Mouse (Mus musculus) MEL (cell line): ENCODE measurements at regions not wholly inside any gene's neighbourhood (a gene's known extent, or its start where the extent isn't known, plus 50 kb on each side); places are given as distances from the start of the nearest gene placed in this dataset.

ENCODE experiments used
- DNase-seq: peaks from one replicate; pipeline ENCODE4 v3.0.0; 2011; ENCODE audit warnings: low read depth, low spot score
- H3K27ac ChIP-seq: 2 replicates; pipeline ENCODE4 v1.5.1; 2012; ENCODE audit warnings: low read depth, mild to moderate bottlenecking, control low read depth, low read length, moderate library complexity; ENCODE audit not compliant: control insufficient read depth
- H3K27me3 ChIP-seq, 2 experiments: fragments of 150-350 bp in 1 of 2; sonication (generic) in 1 of 2; 2 replicates each; pipeline ENCODE4 v1.6.1; 2012; ENCODE audit warnings: low read length in 2 of 2, mild to moderate bottlenecking in 2 of 2, improper control_type of control experiment in 1 of 2, moderate library complexity in 1 of 2; ENCODE audit not compliant: insufficient read depth in 2 of 2, control insufficient read depth in 1 of 2
- H3K36me3 ChIP-seq, 2 experiments: 2 replicates each; pipeline ENCODE4 v1.6.1; 2012 to 2014; ENCODE audit warnings: low read length in 2 of 2, improper control_type of control experiment in 1 of 2, inconsistent platforms in 1 of 2, mild to moderate bottlenecking in 1 of 2; ENCODE audit not compliant: insufficient read depth in 2 of 2, control insufficient read depth in 1 of 2
- H3K4me1 ChIP-seq, 2 experiments: fragments of 150-350 bp in 1 of 2; sonication (generic) in 1 of 2; 2 replicates each; pipeline ENCODE4 v1.6.1; 2012; ENCODE audit warnings: low read length in 2 of 2, improper control_type of control experiment in 1 of 2, mild to moderate bottlenecking in 1 of 2; ENCODE audit not compliant: insufficient read depth in 2 of 2, control insufficient read depth in 1 of 2
- H3K4me3 ChIP-seq, 2 experiments: fragments of 150-350 bp in 1 of 2; sonication (generic) in 1 of 2; 2 replicates each; pipeline ENCODE4 v1.5.1; 2012; ENCODE audit warnings: low read depth in 2 of 2, low read length in 2 of 2, mild to moderate bottlenecking in 2 of 2, moderate library complexity in 2 of 2, control low read depth in 1 of 2, improper control_type of control experiment in 1 of 2; ENCODE audit not compliant: control insufficient read depth in 1 of 2, insufficient read depth in 1 of 2
- H3K79me2 ChIP-seq: 2 replicates; pipeline ENCODE4 v1.6.1; 2012; ENCODE audit warnings: mild to moderate bottlenecking, low read length, moderate library complexity; ENCODE audit not compliant: control insufficient read depth, poor library complexity, insufficient read depth
- H3K9ac ChIP-seq: 2 replicates; pipeline ENCODE4 v1.6.1; 2012; ENCODE audit warnings: low read depth, mild to moderate bottlenecking, control low read depth, low read length, moderate library complexity; ENCODE audit not compliant: control insufficient read depth, poor library complexity, severe bottlenecking
- H3K9me3 ChIP-seq: fragments of 150-350 bp; sonication (generic); replicated peaks from 2 replicates; pipeline ENCODE4 v1.6.1; 2012; ENCODE audit warnings: mild to moderate bottlenecking, low read length, improper control_type of control experiment, moderate library complexity; ENCODE audit not compliant: insufficient read depth
- BHLHE40 ChIP-seq: IDR thresholded peaks from 2 replicates; pipeline ENCODE4 v1.6.1; 2012; ENCODE audit warnings: low read depth, mild to moderate bottlenecking, inconsistent platforms, low read length, improper control_type of control experiment, borderline replicate concordance
- CHD1 ChIP-seq: IDR thresholded peaks from 2 replicates; pipeline ENCODE4 v1.6.1; 2012; ENCODE audit warnings: low read depth, mild to moderate bottlenecking, inconsistent platforms, low read length, improper control_type of control experiment
- CHD2 ChIP-seq: IDR thresholded peaks from 2 replicates; pipeline ENCODE4 v1.6.1; 2011; ENCODE audit warnings: low read length, improper control_type of control experiment
- ELF1 ChIP-seq: IDR thresholded peaks from 2 replicates; pipeline ENCODE4 v1.6.1; 2014; ENCODE audit warnings: low read depth, mild to moderate bottlenecking, inconsistent platforms, low read length, improper control_type of control experiment, moderate library complexity
- EP300 ChIP-seq, 2 experiments: IDR thresholded peaks; 2 replicates each; pipeline ENCODE4 v1.6.1; 2011; ENCODE audit warnings: improper control_type of control experiment in 2 of 2, low read length in 2 of 2, low read depth in 1 of 2, mild to moderate bottlenecking in 1 of 2
- ETS1 ChIP-seq: IDR thresholded peaks from 2 replicates; pipeline ENCODE4 v1.6.1; 2012; ENCODE audit warnings: low read depth, mild to moderate bottlenecking, inconsistent platforms, low read length, improper control_type of control experiment, moderate library complexity
- GATA1 ChIP-seq: IDR thresholded peaks from 2 replicates; pipeline ENCODE4 v1.6.1; 2011; ENCODE audit warnings: low read depth, low read length, improper control_type of control experiment
- MAZ ChIP-seq: IDR thresholded peaks from 2 replicates; pipeline ENCODE4 v1.6.1; 2012; ENCODE audit warnings: low read depth, mild to moderate bottlenecking, inconsistent platforms, low read length, improper control_type of control experiment
- MEF2A ChIP-seq: IDR thresholded peaks from 2 replicates; pipeline ENCODE4 v1.6.1; 2014; ENCODE audit warnings: low read depth, mild to moderate bottlenecking, inconsistent platforms, low read length, improper control_type of control experiment; ENCODE audit not compliant: poor library complexity, insufficient replicate concordance, severe bottlenecking; ENCODE audit errors: extremely low read depth
- MXI1 ChIP-seq: IDR thresholded peaks from 2 replicates; pipeline ENCODE4 v1.6.1; 2011; ENCODE audit warnings: mild to moderate bottlenecking, low read depth, low read length, improper control_type of control experiment
- MYB ChIP-seq: IDR thresholded peaks from 2 replicates; pipeline ENCODE4 v1.6.1; 2011; ENCODE audit warnings: mild to moderate bottlenecking, low read depth, low read length, improper control_type of control experiment
- MYC ChIP-seq: IDR thresholded peaks from 2 replicates; pipeline ENCODE4 v1.6.1; 2011; ENCODE audit warnings: low read depth, mild to moderate bottlenecking, low read length, improper control_type of control experiment, moderate library complexity
- NELFE ChIP-seq: IDR thresholded peaks from 2 replicates; pipeline ENCODE4 v1.6.1; 2011; ENCODE audit warnings: low read depth, low read length, improper control_type of control experiment
- RAD21 ChIP-seq: IDR thresholded peaks from 2 replicates; pipeline ENCODE4 v1.6.1; 2011; ENCODE audit warnings: mild to moderate bottlenecking, low read depth, low read length, improper control_type of control experiment
- SMC3 ChIP-seq: IDR thresholded peaks from 2 replicates; pipeline ENCODE4 v1.6.1; 2011; ENCODE audit warnings: low read depth, low read length, improper control_type of control experiment
- TAL1 ChIP-seq: IDR thresholded peaks from 2 replicates; pipeline ENCODE4 v1.6.1; 2012; ENCODE audit warnings: mild to moderate bottlenecking, inconsistent platforms, low read length, moderate library complexity, mixed read lengths
- TBP ChIP-seq: IDR thresholded peaks from 2 replicates; pipeline ENCODE4 v1.8.0; 2011; ENCODE audit warnings: low read depth, low read length, improper control_type of control experiment
- TCF12 ChIP-seq: IDR thresholded peaks from 2 replicates; pipeline ENCODE4 v1.6.1; 2014; ENCODE audit warnings: low read depth, mild to moderate bottlenecking, inconsistent platforms, low read length, improper control_type of control experiment, moderate library complexity
- USF1 ChIP-seq: IDR thresholded peaks from 2 replicates; pipeline ENCODE4 v1.6.1; 2014; ENCODE audit warnings: low read depth, mild to moderate bottlenecking, inconsistent platforms, low read length, improper control_type of control experiment, moderate library complexity
- USF2 ChIP-seq, 2 experiments: IDR thresholded peaks; 2 replicates each; pipeline ENCODE4 v1.6.1; 2011 to 2012; ENCODE audit warnings: improper control_type of control experiment in 2 of 2, low read length in 2 of 2, borderline replicate concordance in 1 of 2, inconsistent platforms in 1 of 2, low read depth in 1 of 2, mild to moderate bottlenecking in 1 of 2; ENCODE audit not compliant: insufficient read depth in 1 of 2
- ZC3H11A ChIP-seq: IDR thresholded peaks from 2 replicates; pipeline ENCODE4 v1.6.1; 2012; ENCODE audit warnings: low read depth, mild to moderate bottlenecking, inconsistent platforms, low read length, improper control_type of control experiment
- ZKSCAN1 ChIP-seq: IDR thresholded peaks from 2 replicates; pipeline ENCODE4 v1.6.1; 2012; ENCODE audit warnings: low read depth, mild to moderate bottlenecking, inconsistent platforms, low read length, improper control_type of control experiment, moderate library complexity
- ZNF384 ChIP-seq: IDR thresholded peaks from 2 replicates; pipeline ENCODE4 v1.6.1; 2012; ENCODE audit warnings: low read depth, mild to moderate bottlenecking, inconsistent platforms, low read length, improper control_type of control experiment

DNA sequence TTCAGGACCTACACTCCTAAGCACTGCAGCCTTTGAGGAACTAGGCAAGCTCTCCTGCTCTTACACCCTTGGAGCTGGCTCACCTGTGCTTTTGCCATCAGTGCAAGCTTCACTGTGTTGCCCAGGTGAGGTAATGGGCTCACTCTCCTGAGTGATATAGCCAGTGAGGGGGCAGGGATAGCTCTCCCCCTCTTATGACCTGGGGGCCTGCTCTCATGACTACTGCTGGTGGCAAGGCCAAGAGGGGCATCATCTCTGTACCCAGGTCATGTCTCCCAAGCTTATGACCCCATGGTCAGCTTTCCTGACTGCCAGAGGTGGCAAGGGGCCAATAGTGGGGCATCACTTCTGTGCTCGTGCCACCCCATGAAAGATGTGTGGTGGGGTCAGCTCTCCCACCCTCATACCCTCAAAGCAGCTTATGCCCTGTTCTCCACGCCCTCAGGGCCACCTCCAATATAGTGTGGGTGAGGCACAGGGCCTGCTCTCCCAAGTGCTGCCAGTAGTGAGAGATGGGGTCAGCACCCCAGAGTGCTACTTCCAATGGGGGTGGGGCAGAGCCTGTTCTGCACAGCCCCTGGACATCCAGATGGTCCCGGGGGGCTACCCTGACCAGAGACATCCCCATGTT is 330.1 kb downstream of the Grxcr1 start:
- Histone ChIP-seq H3K9me3 (no peaks in the 10 kb centered on the region), H3K4me3 (no peak overlapping the region), H3K4me1 (no peaks in the 10 kb centered on the region), H3K79me2 (no peaks in the 10 kb centered on the region), H3K36me3 (no peaks in the 10 kb centered on the region), H3K9ac (no peak overlapping the region), H3K27me3 (no peaks in the 10 kb centered on the region), H3K27ac (no peak overlapping the region)
- no peak for DNase-seq
- TF ChIP-seq NELFE (no peak), USF2 (IDR thresholded peaks at IDR 0.05; ENCODE audit: borderline replicate concordance in 1 of 2, insufficient read depth in 1 of 2, low read depth in 1 of 2, low read length in 2 of 2) (no peak), RAD21 (no peak), ETS1 (no peak), CHD2 (no peak), TCF12 (no peak), ZC3H11A (no peak), MYB (no peak), EP300 (IDR thresholded peaks at IDR 0.05; ENCODE audit: low read depth in 1 of 2, low read length in 2 of 2) (no peak), MEF2A (no peak), TBP (no peak), ZKSCAN1 (no peak), ELF1 (no peak), CHD1 (no peak), ZNF384 (no peak), MAZ (no peak), BHLHE40 (no peak), USF1 (no peak), MYC (no peak)

DNA sequence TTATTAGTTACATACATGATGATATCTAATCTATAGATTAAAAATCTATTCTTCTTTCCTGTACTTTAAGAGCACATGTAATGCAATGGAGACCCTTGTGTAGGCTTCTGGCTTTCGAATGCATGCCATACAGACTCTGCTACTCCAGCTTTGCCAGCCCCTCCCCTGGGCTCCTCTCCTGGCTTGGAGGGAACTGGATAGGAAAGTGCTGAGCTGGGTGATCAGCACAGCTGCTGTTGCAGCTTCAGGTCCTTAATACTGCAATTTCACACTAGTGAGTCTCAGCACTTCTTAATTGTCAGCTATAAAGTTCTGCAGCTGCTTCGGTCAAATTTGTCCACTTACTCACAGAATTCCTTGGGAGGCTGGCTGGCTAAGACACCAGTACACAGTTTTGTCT is 341.4 kb downstream of the Grxcr1 start:
- no peak for TF ChIP-seq TAL1
- no peak for TF ChIP-seq CHD1
- no peak for TF ChIP-seq GATA1
- TF ChIP-seq MXI1 = no peak
- TF ChIP-seq USF1 = no peak
- no peak for TF ChIP-seq TCF12
- TF ChIP-seq SMC3 = no peak
- TF ChIP-seq MAZ = no peak
- TF ChIP-seq TBP = no peak
- no peak for TF ChIP-seq BHLHE40
- Histone ChIP-seq H3K27ac (no peak overlapping the region), H3K4me1 (no peaks in the 10 kb centered on the region), H3K4me3 (no peak overlapping the region), H3K36me3 (no peaks in the 10 kb centered on the region), H3K79me2 (no peaks in the 10 kb centered on the region), H3K9me3 (no peaks in the 10 kb centered on the region), H3K27me3 (no peaks in the 10 kb centered on the region), H3K9ac (no peak overlapping the region)
- DNase-seq = no peak
